Mouse (Mus musculus): ENCODE data around the gene Adam17.

DNA sequence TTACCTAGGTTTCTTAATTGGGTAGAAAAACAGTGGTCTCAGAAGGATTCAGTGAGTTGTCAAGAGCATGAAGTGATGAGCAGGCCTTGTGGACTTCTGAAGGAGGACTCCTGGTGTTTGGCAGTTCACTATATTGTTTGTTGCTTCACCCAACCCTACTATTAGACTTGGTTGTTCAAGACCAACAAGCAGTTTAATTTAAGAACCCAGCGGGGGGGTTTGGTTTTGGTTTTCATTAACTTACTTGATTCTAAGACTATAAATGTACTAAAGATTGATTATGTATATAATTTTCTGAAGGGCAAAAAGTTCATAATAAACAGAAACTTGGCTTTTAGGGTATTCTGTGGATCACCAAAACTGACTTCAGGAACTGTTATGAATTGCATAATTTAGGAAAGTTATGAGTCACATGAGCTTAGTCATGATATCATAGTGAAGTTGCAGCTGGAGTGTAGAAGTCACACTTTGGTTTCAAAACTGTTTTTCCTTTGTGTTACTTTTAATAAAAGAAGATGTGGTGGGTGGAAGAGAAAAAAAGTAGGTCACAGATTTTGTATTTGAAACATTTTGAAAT, 3.3 kb downstream of the Adam17 start:
- TF ChIP-seq CTCF (IDR thresholded peaks at IDR 0.05; ENCODE audit: low read depth, low read length), result no peak
- no peak for TF ChIP-seq TAL1 (conservative IDR thresholded peaks at IDR 0.05; ENCODE audit: low read depth, low read length)
- TF ChIP-seq GATA1 (IDR thresholded peaks at IDR 0.05; ENCODE audit: borderline replicate concordance, low read length), result no peak
- TF ChIP-seq POLR2AphosphoS5 (IDR thresholded peaks at IDR 0.05; ENCODE audit: insufficient replicate concordance, low read depth, low read length), result no peak
